Mouse (Mus musculus) erythroblast, adult 5-6 weeks (primary cell): ENCODE results near the gene Htatip2. TPM values are rescaled to one million over a fixed set of nuclear protein-coding genes. Genes with fewer than 3 reads are reported as not detected.

ENCODE experiments used
- ATAC-seq: replicated peaks from 2 replicates; pipeline ENCODE4 v1.8.0; 2016; ENCODE audit warnings: moderate number of reproducible peaks, mild to moderate bottlenecking, moderate TSS enrichment, inconsistent platforms; ENCODE audit not compliant: poor library complexity, low FRiP score, severe bottlenecking
- total RNA-seq, 2 experiments: library from RNA; stranded (forward) in 1 of 2; stranded (reverse) in 1 of 2; fragments of 150-400 nt in 1 of 2; fragments of 200-764, 138-1000 nt in 1 of 2; gene quantifications; 2 replicates each; pipeline versions ENCODE4 v1.2.3 to v1.2.4; 2015 to 2017; ENCODE audit warnings: low replicate concordance in 2 of 2

Htatip2 gene
- total RNA-seq, 2 experiments from 2014 or later: 40.9 to 48.2 TPM

DNA sequence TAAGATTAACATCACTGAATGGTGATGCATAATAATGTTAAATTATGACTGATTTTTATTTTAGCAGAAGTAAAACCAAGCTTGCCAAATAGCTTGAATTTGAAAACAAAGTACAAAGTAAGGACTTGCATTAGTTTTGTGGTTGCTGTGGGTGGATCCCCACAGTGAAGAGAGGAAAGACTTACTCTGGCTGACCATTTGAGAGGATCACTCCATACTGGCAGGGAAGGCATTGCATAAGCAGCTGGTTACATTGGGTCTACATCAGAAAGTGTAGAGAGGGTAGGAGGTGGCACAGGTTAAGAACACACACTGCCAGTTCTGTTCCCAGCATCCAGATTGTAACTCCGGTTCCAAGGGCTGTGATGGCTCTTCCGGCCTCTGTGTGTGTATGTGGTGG is 24.1 kb downstream of the Htatip2 start:
- ATAC-seq: no peak

DNA sequence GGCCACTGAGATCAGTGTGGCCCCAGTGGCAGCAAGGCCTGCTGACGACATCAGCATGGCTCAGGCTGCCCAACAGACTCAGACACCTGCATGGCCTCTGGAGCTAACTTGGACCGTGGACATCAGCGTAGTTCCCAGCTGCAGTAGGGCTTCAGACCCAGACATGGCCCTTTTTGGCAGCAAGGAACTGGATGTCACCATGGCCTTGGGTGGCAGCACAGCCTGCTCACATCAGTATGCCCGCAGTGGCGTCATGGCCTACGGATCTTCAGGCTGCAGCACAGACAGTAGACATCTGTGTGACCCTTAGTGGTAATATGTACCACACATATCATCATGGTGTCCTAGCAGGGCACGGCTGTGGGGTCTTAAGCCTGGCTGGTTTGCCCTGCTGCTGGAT is 26.2 kb downstream of the Htatip2 start:
- ATAC-seq: no peak

DNA sequence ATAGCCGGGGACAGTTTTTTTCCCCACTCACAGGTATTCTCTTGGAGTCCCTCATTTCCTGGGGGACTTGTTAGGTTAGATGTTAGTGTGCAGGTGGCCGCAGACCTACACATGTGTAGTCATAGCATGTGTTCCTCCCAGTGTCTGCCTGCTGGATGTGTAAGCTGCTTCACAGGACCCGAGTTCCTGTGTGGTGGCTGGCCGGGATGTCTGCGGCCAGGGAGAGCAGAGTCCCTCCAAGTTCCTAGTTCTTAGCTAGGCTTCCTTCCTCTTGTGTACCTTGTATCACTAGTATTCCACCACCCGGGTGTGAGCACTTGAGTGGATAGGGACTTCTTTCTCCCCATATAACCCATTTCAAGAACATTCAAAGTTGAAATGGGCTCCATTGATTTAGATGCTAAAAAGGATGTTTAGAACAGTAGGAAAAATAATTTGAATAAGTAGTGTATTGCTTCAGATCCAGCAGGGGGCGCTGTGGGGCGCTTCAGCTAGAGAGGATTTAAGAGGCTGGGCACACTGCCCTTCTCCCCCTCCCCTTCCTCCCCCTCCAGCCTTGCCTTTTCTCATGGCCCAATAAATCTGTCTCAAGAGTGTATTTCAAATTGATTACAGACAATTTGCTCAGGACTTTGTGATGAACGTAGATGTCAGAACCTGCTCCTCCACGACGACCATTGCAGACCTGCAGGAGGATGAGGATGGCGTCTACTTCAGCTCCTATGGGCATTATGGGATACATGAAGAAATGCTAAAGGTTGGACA is 27.9 kb downstream of the Htatip2 start:
- peak; percentile 75 for ATAC-seq

DNA sequence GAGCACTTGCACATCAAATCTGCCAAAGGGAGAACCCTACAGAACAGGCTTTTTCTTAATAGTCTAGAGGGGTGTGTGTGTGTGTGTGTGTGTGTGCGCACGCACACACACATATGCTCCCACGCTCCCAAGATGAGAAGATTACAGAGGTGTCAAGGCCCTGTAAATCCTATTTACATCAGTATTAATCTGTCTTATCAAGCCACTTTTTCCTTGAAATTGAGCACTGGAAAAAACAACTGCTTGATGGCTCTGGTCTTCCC is 28.4 kb downstream of the Htatip2 start:
- no peak for ATAC-seq

DNA sequence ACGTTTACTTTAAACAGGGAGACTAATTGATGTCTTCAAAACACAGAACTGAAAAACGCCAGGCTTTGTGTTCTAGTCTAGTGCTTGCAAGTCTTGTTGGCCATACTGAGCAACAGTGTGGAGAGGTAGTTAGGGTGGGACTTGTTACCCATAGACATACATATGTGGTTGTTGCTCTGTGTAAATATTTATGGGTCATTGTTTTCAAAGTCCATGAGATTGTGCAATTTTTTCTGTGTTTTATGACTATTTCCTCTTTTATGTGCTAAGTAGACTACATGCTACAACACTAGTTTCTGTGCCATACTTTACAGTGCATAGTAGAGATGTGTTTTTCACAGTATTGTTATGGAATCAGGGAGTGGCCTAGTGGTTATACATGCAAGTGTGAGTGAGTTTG is 35.4 kb downstream of the Htatip2 start:
- no peak for ATAC-seq

DNA sequence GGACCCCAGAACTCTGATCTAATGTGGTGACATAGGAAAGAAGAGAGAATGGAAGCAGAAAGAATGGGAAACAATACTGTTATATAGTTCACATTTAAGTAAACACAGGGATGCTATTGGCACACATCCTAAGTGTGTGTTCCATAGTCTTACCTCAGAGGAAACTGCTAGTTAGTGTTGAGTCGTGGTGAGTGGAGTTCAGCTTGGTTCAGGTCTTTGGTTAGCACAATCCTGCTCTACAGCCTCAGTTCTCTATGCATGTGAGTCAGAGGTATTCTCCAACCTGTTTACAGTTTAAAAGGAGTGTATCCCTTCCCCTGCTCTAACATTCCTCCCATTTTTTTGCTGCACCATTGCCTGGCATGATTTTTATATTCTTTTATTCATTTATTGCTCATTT is 38.3 kb downstream of the Htatip2 start:
- ATAC-seq: no peak

DNA sequence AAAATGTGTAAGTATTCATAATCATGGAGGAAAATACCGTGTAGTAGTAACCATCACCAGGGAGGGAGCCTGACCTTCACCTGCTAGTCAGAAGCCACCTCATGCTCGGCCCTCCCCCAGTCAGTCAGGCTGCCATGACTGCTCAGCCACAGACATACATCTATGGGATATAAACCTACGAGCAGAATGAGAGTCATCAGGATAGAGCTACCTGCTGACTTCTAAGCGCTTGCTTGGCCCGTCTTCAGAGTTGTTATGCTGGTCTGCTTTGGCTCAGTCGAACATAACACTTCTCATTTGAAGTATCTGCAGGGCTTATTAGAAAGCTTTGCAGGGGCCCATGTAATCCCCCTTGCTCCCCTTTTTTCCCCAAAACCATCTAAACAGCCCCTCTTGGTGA is 44.6 kb downstream of the Htatip2 start:
- ATAC-seq: no peak

DNA sequence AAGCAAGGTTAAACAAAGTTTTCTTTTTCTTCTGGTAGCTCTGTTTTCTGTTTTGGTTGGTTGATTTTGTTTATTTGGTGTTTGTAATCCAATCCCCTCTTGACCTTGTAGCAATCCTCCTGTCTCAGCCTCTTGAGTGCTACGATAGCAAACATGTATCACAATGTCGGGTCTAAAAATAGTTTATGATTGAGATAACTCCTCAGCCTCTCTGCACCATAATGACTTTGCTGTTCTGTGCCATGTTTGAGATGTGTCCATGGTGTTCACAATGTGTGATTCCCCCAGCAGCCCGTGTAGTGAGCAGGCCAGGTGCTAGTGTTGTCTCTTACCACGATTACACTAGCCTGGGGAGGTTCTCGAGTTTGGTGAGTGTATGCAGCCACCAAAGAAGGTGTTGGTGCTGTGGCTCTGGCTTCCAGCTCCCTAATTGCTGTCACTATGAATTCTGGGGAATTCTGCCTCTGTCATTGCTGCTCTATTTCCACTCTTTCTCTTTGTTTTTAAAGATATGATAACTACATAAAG is 45.8 kb downstream of the Htatip2 start:
- ATAC-seq: no peak

DNA sequence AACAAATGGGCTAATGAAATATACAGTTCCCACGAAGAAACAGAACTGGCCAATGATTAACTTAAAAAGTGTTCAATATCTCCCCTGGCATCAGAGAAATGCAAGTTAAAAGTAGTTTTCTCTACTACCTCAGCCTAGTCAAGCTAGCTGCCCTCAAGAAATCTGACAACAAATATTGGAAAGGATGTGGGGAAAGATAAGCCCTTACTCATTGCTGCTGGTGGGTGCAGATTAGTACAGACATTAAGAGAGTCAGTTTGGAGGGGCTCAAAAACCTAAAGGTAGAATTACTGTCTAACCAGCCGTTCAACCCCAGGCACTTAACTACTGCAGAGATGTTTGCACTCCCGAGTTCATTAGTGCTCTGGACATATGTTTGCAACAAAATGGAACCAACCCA is 46.7 kb downstream of the Htatip2 start:
- no peak for ATAC-seq

DNA sequence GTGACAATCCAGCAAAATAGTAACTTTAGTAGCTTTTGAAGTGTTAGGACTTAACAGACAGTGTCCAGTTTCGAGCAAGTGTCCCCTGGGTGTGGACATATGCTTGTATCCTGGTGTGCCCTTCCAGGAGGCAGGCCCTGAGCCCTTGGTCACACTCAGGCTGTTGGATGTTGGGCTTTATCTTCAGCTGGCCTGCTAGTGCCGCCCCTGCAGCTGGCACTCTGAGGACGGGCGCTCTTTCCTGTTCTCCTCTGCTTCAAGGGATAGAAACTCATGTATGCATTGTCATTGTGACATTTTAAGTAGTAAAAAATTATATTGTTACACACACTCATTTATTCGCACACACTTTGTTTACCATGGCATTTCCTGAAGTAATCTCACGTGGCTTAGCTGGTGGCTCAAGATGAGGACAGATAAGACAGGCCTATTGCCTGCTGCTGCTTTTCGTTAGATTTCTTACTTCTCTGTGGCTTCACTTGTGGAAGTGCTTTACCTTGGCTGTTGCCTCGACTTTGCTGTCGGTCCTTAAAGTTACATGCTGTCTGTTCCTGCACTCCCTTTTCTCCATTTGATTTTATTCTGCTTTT is 48.3 kb downstream of the Htatip2 start:
- no peak for ATAC-seq

DNA sequence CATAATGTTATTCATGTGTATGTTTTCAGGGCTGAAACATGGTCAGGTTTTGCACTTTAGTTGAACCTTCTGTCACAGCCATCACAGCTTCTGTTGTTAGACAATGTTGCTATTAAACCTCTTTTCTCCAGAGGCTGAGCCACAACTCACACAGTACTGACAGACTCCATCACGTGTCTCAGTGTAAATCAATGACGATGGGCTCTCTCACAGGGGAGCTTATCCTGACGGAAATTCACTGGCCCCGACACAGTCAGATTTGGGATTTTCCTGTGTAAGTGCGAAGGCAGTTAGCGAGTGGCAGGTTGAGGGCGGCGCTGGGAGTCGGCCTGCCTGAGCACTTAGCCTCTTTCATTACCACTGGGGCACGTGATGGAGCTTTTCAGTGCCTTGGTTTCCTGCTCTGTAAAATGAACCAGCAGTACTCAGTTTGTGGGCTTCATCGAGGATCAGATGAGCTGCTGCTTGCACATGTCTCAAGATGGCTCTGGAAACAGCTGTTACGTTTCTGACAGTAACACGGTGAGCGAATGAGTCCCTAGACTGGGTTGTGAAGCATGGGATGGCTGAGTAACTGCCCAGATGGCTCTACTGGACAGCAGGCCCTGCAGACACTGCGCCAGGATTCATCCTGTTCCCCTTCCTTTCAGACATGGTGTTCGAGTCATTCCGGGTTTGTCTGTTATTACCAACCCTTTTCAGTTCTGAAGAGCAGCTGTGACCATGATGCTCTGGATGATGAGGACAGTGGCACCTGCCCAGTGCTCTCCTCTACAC is 49.1 kb downstream of the Htatip2 start:
- no peak for ATAC-seq

DNA sequence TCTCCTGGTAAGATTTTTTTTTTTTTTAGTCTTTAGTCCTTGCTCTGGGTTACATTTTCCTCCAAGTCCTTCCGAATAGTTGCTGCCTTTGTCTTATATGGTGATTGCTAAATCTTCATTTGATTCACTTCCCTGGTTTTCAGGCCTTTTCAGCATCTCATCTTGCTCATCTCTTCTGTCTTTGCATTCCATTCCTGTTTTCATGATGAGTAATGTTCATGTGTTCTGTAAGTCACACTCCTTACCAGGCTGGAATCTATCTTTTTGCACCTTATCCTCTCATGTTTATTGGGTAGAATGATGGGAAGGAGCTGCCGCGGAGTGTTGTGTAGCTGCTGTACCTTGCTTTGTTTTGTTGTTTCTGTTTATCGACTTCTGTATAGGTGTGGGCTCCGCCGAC is 50.2 kb downstream of the Htatip2 start:
- ATAC-seq: no peak

DNA sequence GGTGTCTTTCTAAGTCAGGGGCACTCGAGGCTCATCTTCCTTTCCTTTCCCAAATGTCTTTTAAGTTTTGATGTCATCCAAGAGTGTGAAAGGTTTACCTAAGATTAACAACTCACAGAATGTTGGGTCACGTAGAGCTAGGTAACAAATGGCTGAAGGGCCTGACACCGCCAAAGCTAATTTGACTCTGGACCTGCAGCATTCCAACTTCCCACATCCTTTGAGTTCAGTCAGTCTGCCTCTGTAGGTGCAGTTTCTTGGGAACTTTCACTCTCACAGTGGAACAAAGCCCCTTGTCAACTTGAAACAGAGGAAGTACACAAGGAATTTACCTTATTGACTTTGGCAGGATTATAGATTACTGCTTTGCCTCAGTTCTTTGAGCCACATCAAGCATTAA is 50.6 kb downstream of the Htatip2 start:
- ATAC-seq: no peak

DNA sequence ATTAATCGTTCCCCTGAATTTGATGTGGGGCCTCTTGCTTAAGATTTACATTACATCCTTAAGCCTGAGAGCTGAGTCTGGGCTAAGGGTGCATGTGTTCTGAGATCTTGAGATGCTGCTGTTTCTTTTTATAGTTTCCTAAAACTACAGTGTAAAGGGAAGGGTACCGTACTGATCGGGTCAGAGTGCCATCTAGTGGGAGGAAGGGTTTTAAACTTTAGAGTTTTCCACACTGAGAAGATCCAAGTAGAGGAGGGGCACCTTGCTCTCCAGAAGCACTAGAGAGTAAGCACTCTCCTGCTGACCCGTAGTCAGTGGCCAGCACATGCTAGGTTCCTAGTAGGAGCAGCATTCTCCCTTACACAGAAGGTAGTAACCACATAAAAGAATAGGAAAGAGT is 52.4 kb downstream of the Htatip2 start:
- ATAC-seq: no peak

DNA sequence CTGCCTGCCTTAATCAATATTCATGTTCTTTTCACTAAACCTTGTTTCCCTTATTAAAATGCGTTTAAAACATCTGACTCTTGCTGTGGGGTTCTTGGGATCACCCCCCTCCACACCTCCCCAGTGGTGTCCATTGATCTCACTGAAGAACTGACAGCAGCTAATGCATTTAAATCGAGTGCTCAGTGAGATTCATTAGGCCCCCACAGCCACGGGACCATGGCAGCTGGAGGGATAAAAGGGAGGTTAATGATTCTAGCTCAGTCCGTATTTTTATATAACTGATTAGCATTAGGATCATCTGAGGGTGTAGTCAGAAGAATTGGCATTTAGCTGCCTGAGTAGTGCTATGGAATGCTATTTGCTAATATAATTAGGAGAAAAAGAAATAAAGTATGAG is 60.5 kb downstream of the Htatip2 start:
- no peak for ATAC-seq

DNA sequence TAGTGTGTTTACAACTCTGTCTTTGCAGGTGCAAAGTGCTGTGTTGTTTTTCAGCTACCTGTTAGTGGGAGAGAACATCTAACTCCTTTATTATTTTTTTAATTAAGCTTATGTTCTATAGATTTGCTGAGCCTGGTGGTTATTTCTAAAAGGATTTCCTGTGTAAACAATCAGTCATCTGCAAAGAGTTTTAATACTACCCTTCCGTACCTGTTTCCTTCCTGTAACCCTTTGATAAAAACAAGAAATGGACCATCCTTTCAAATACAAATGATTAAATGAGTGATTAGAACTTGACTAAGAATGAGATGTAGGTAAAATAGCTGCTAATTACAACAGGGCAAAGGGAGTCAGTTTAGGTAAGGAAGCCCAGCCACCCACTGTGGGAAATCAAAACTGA is 62.5 kb downstream of the Htatip2 start:
- ATAC-seq: no peak

DNA sequence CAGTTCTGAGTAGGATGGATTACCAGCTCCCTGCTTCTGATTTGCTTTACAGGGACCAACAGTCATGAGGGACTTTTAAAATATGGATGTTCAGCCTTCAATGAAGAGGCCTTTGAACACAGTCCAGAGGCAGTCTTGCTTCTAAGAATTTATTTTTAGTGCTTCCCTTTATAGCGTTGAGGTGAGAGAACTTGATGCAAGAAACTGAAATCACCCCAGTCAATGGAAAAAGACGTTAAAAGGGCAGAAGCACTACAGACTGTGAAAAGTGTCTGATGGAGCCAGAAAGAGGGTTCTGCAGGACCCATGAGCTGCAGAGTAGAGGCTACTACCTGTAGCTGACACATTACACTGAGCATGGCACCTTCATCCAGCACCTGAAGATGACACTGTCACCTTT is 63.1 kb downstream of the Htatip2 start:
- no peak for ATAC-seq
